Mouse (Mus musculus): ENCODE measurements around the gene Rims4. TPM values are rescaled to one million over a fixed set of nuclear protein-coding genes. Genes with fewer than 3 reads are reported as not detected.

Gene Rims4
- polyA plus RNA-seq, 1 experiment from 2014 or later, result 8.1 TPM

GRCm38 (mm10) chr2:163928464-163929200, 10.1 kb upstream of the Rims4 start:
- 80% methylated on average over 7 of the region's 7 CpGs for WGBS
- no peaks in the 10 kb centered on the region for H3K9me3 ChIP-seq
- H3K27me3 ChIP-seq, result 0 out of 2 replicates have a peak, but pooled peaks cover 3% of the 10 kb centered on the region
- H3K36me3 ChIP-seq, result no peaks in the 10 kb centered on the region
- no peak overlapping the region for H3K4me2 ChIP-seq (replicated peaks)
- no peak for ATAC-seq
- no peaks in the 10 kb centered on the region for H3K4me1 ChIP-seq (replicated peaks)
- H3K4me3 ChIP-seq (replicated peaks), result no peak overlapping the region
- no peak overlapping the region for H3K27ac ChIP-seq
- no peak overlapping the region for H3K9ac ChIP-seq (replicated peaks)

GRCm38 (mm10) chr2:163925044-163925443, 6.6 kb upstream of the Rims4 start:
- Histone ChIP-seq H3K27ac (no peak overlapping the region), H3K36me3 (no peaks in the 10 kb centered on the region), H3K4me1 (replicated peaks) (no peaks in the 10 kb centered on the region), H3K27me3 (peaks cover 20% of the 10 kb centered on the region), H3K9ac (replicated peaks) (no peak overlapping the region), H3K4me3 (replicated peaks) (no peak overlapping the region), H3K4me2 (replicated peaks) (no peak overlapping the region), H3K9me3 (no peaks in the 10 kb centered on the region)
- 94% methylated on average over 10 of the region's 10 CpGs for WGBS
- ATAC-seq, result no peak

DNA sequence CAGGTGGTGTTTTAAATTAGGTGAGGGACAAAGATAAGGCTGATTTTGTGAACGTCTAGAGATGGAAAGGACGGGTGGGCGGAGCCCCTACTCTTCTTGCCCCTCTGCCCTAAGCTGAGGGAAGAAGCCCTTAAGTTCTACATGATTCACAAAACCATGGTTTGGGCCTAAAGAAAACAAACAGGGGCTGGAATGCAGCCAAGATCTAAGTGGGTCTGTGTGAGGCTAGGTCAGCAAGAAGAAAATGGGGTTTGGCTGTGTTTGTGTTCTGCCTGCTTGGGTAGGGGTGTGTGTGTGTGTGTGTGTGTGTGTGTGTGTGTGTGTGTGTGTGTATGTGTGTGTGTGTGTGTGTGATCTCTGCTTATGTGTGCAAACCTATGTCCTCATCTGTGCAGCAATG, 6.0 kb upstream of the Rims4 start:
- ATAC-seq, result no peak

DNA sequence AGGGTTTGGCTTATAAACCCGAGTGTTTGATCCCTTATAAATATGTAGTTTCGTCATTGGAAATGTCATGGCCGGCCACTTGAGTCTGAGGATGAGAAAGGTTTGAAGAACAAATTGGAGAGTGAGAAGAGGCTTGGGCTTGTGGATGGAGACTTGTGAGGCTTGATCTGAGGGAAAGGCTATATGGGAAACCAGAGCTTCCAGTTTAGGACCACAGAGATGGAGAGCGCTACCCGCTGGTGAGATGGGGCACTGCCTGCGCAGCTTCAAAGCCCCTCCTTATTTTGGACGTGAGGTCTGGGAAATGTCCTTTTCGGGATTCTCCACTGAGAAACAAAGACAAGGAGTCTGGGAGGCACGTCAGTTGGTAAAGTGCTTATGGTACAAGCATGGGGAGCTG, 4.6 kb upstream of the Rims4 start:
- Histone ChIP-seq H3K4me3 (replicated peaks) (no peak overlapping the region), H3K27me3 (peaks cover 33% of the 10 kb centered on the region), H3K9ac (replicated peaks) (no peak overlapping the region), H3K27ac (no peak overlapping the region), H3K4me2 (replicated peaks) (no peak overlapping the region), H3K4me1 (replicated peaks) (peaks cover 9% of the 10 kb centered on the region), H3K9me3 (no peaks in the 10 kb centered on the region), H3K36me3 (no peaks in the 10 kb centered on the region)
- WGBS, result 50% methylated on average over 9 of the region's 9 CpGs
- ATAC-seq, result no peak

More for the DNA sequence above, 6.0 kb upstream of the Rims4 start:
- no peak overlapping the region for H3K4me2 ChIP-seq (replicated peaks)
- 85% methylated on average over 3 of the region's 3 CpGs for WGBS
- no peaks in the 10 kb centered on the region for H3K36me3 ChIP-seq
- H3K27ac ChIP-seq, result no peak overlapping the region
- H3K4me3 ChIP-seq (replicated peaks), result no peak overlapping the region
- no peak overlapping the region for H3K9ac ChIP-seq (replicated peaks)
- no peaks in the 10 kb centered on the region for H3K9me3 ChIP-seq
- 0 out of 2 replicates have a peak, but pooled peaks cover under 1% of the 10 kb centered on the region for H3K4me1 ChIP-seq (replicated peaks)
- H3K27me3 ChIP-seq, result peaks cover 23% of the 10 kb centered on the region

- H3K4me1 ChIP-seq (replicated peaks), result peaks cover 32% of the 10 kb centered on the region
- 77% methylated on average over 3 of the region's 3 CpGs for WGBS
These were observed 1.1 kb upstream of the Rims4 start for GRCm38 (mm10) chr2:163919581-163919980.

DNA sequence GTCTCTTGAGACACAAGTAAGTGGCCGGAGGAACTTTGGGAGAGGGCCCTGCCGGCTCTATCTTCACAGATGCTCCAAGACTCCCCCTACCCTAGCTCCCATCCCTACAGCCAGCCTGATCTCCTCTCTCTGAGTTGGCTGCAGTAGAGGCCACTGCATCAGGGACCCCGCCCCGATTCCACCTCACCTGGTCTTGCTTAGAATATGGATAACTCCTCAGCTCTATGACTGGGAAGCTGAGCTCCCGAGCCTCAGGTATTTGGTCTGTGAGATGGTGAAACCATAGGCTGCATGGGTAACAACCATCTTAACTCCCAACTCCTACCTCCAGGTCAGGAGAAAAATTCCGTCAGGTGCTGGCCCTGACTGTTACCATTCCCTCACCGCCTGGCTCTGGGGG, 1.8 kb downstream of the Rims4 start:
- H3K36me3 ChIP-seq, result no peaks in the 10 kb centered on the region
- 88% methylated on average over 7 of the region's 7 CpGs for WGBS
- peaks cover 50% of the 10 kb centered on the region for H3K4me1 ChIP-seq (replicated peaks)
- no peak overlapping the region for H3K4me3 ChIP-seq (replicated peaks)
- no peak overlapping the region for H3K27ac ChIP-seq
- ATAC-seq, result no peak
- H3K27me3 ChIP-seq, result peaks cover 62% of the 10 kb centered on the region
- H3K9me3 ChIP-seq, result no peaks in the 10 kb centered on the region
- no peak overlapping the region for H3K9ac ChIP-seq (replicated peaks)
- H3K4me2 ChIP-seq (replicated peaks), result peak overlapping the region; percentile 91

More at GRCm38 (mm10) chr2:163919581-163919980, 1.1 kb upstream of the Rims4 start:
- Histone ChIP-seq H3K27ac (no peak overlapping the region), H3K4me3 (replicated peaks) (no peak overlapping the region), H3K9me3 (no peaks in the 10 kb centered on the region), H3K27me3 (peaks cover 64% of the 10 kb centered on the region), H3K36me3 (no peaks in the 10 kb centered on the region), H3K4me2 (replicated peaks) (peak overlapping the region; percentile 91), H3K9ac (replicated peaks) (no peak overlapping the region)
- ATAC-seq, result peak; percentile 7; the same call in 1 of the 2 replicates

DNA sequence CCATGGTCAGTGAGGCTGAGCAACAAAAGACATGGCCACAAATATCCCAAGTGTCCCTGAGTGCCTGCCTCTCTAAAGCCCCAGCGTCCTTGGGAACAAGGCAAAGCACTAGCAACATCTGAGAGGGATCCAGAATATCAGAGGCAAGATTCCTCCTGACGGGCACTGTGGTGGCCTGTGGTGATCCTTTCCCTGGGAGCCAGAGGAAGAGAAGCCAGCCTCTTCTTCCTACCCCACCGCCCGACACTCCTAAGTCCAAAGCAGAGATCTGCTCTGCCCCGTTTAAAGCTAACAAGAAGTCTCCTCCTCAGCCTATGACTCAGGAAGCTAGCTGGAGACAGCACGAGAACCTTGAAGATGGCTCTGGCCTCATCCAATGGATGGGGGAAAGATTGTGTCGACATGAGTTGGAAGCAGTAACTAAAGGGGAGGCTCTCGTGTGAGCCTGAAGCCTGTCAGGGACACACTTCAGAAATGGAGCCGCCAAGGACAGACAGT, 3.1 kb downstream of the Rims4 start:
- WGBS, result 69% methylated on average over 9 of the region's 9 CpGs
- Histone ChIP-seq H3K27me3 (peaks cover 50% of the 10 kb centered on the region), H3K4me1 (replicated peaks) (peaks cover 50% of the 10 kb centered on the region), H3K4me2 (replicated peaks) (peak overlapping the region; percentile 12; the same call in 1 of the 2 replicates), H3K4me3 (replicated peaks) (no peak overlapping the region), H3K36me3 (no peaks in the 10 kb centered on the region), H3K9me3 (no peaks in the 10 kb centered on the region), H3K27ac (no peak overlapping the region), H3K9ac (replicated peaks) (no peak overlapping the region)
- ATAC-seq, result no peak

- Histone ChIP-seq H3K4me3 (replicated peaks) (peak overlapping the region; percentile 11), H3K9me3 (no peaks in the 10 kb centered on the region), H3K4me2 (replicated peaks) (peak overlapping the region; percentile 46), H3K4me1 (replicated peaks) (peaks cover 46% of the 10 kb centered on the region), H3K27me3 (peaks cover 38% of the 10 kb centered on the region), H3K27ac (peak overlapping the region; percentile 68), H3K36me3 (no peaks in the 10 kb centered on the region), H3K9ac (replicated peaks) (no peak overlapping the region; the same call in 1 of the 2 replicates)
- peak; percentile 80 for ATAC-seq
- 1% methylated on average over 10 of the region's 10 CpGs for WGBS
These were observed 4.4 kb downstream of the Rims4 start for GRCm38 (mm10) chr2:163914107-163914506.

- ATAC-seq, result 0 out of 2 replicates have a peak, but pooled peaks have one; percentile 5
These were observed 4.8 kb downstream of the Rims4 start for GRCm38 (mm10) chr2:163913704-163914103.

GRCm38 (mm10) chr2:163911826-163912444, 6.5 kb downstream of the Rims4 start:
- no peak overlapping the region for H3K4me2 ChIP-seq (replicated peaks)
- WGBS, result 79% methylated on average over 14 of the region's 14 CpGs
- no peaks in the 10 kb centered on the region for H3K36me3 ChIP-seq
- no peak overlapping the region for H3K9ac ChIP-seq (replicated peaks)
- H3K27ac ChIP-seq, result no peak overlapping the region
- H3K4me3 ChIP-seq (replicated peaks), result no peak overlapping the region
- no peaks in the 10 kb centered on the region for H3K9me3 ChIP-seq
- ATAC-seq, result no peak
- peaks cover 20% of the 10 kb centered on the region for H3K27me3 ChIP-seq
- H3K4me1 ChIP-seq (replicated peaks), result peaks cover 37% of the 10 kb centered on the region

More at GRCm38 (mm10) chr2:163913704-163914103, 4.8 kb downstream of the Rims4 start:
- no peaks in the 10 kb centered on the region for H3K36me3 ChIP-seq
- no peaks in the 10 kb centered on the region for H3K9me3 ChIP-seq
- H3K4me3 ChIP-seq (replicated peaks), result peak overlapping the region; percentile 11; the same call in 1 of the 2 replicates
- no peak overlapping the region; the same call in 1 of the 2 replicates for H3K9ac ChIP-seq (replicated peaks)
- 36% methylated on average over 7 of the region's 7 CpGs for WGBS
- H3K4me1 ChIP-seq (replicated peaks), result peaks cover 44% of the 10 kb centered on the region
- peak overlapping the region; percentile 46 for H3K4me2 ChIP-seq (replicated peaks)
- peaks cover 36% of the 10 kb centered on the region for H3K27me3 ChIP-seq
- peak overlapping the region; percentile 68 for H3K27ac ChIP-seq

DNA sequence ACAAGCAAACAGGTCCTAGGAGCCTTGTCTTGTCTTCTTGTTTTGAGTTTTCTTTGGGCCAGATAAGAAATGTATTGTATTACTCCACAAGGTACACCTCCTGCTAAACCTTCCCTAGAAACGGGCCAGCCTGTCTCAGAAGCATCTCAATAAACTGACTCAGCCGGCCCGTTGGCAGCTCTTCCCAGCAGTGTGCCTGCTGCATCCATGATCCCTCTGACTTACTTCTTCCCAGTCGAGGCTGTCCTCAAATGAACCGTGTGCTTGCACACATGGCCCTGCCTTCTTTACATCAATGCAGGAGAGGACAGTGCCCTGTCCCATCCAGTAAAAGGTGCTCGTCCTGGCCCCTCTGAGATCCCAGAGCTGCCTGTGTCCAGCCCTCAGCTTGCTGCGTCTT, 8.9 kb downstream of the Rims4 start:
- H3K9ac ChIP-seq (replicated peaks), result no peak overlapping the region
- no peaks in the 10 kb centered on the region for H3K36me3 ChIP-seq
- H3K27ac ChIP-seq, result no peak overlapping the region
- H3K9me3 ChIP-seq, result no peaks in the 10 kb centered on the region
- H3K4me3 ChIP-seq (replicated peaks), result no peak overlapping the region
- no peak overlapping the region for H3K4me2 ChIP-seq (replicated peaks)
- no peaks in the 10 kb centered on the region for H3K27me3 ChIP-seq
- WGBS, result 87% methylated on average over 7 of the region's 7 CpGs
- H3K4me1 ChIP-seq (replicated peaks), result peaks cover 18% of the 10 kb centered on the region
- ATAC-seq, result no peak

DNA sequence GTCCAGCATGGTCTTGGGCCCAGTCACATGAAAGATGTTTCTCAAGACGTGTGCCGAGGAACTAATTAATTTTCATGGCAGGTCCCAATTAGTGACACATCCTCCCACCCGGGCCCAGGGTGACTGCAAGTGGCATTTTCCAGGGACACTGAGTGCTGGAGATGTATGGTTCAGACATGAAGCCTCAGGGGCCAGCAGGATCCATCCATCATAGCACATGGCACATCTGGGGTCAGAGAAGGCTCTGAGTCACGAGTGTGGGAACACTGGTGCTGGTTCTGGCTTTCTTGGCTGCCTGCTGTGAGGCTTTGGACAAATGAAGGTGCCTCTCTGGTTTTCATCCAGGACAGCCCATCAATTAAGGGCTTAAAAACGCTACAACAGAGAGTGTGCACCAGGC, 11.4 kb downstream of the Rims4 start:
- H3K9me3 ChIP-seq, result no peaks in the 10 kb centered on the region
- H3K36me3 ChIP-seq, result no peaks in the 10 kb centered on the region
- no peak overlapping the region for H3K9ac ChIP-seq (replicated peaks)
- H3K27me3 ChIP-seq, result no peaks in the 10 kb centered on the region
- no peak overlapping the region for H3K4me2 ChIP-seq (replicated peaks)
- no peak overlapping the region for H3K4me3 ChIP-seq (replicated peaks)
- ATAC-seq, result no peak
- H3K4me1 ChIP-seq (replicated peaks), result peaks cover 3% of the 10 kb centered on the region; the same call in 1 of the 2 replicates
- WGBS, result 72% methylated on average over 5 of the region's 5 CpGs
- no peak overlapping the region for H3K27ac ChIP-seq

All from midbrain, embryonic 13.5 days (tissue).